Mouse (Mus musculus) hindbrain, embryonic 10.5 days (tissue): ENCODE measurements around the gene Dglucy. TPM values are rescaled to one million over a fixed set of nuclear protein-coding genes. Genes with fewer than 3 reads are reported as not detected.

ENCODE experiments used
- DNase-seq: peaks from one replicate; pipeline ENCODE4 v3.0.0-alpha.2; 2017; ENCODE audit warnings: low spot score
- H3K27ac ChIP-seq: fragments of 300-500 bp; sonication (generic); 2 replicates; pipeline ENCODE4 v1.5.1; 2016; ENCODE audit warnings: mild to moderate bottlenecking, moderate library complexity
- H3K27me3 ChIP-seq: fragments of 300-500 bp; sonication (generic); 2 replicates; pipeline ENCODE4 v1.6.1; 2016; ENCODE audit warnings: mild to moderate bottlenecking; ENCODE audit not compliant: poor library complexity, insufficient read depth, severe bottlenecking
- H3K36me3 ChIP-seq: fragments of 300-500 bp; sonication (generic); 2 replicates; pipeline ENCODE4 v1.6.1; 2016; ENCODE audit warnings: mild to moderate bottlenecking, moderate library complexity
- H3K4me1 ChIP-seq: fragments of 300-500 bp; sonication (generic); replicated peaks from 2 replicates; pipeline ENCODE4 v1.6.1; 2016; ENCODE audit warnings: mild to moderate bottlenecking
- H3K4me3 ChIP-seq: fragments of 300-500 bp; sonication (generic); 2 replicates; pipeline ENCODE4 v1.5.1; 2016; ENCODE audit warnings: mild to moderate bottlenecking, moderate library complexity
- H3K9me3 ChIP-seq: fragments of 300-500 bp; sonication (generic); 2 replicates; pipeline ENCODE4 v1.6.1; 2016; ENCODE audit warnings: mild to moderate bottlenecking, moderate library complexity
- WGBS: fragments of 180-500 bp; shearing (Covaris S2); methylation state at CpG from one replicate; pipeline ENCODE4 v1.1.7; 2016; 5-methylcytosine and 5-hydroxymethylcytosine counted together
- polyA plus RNA-seq: library from polyadenylated mRNA; unstranded; fragments of >200 nt; fragmentation: Nextera tagmentation; extraction: Ambion mirVana; gene quantifications from 2 replicates; pipeline ENCODE4 v1.2.1, GENCODE M21; 2016

Gene Dglucy
- polyA plus RNA-seq, 1 experiment from 2014 or later, result 0.44 TPM

- Histone ChIP-seq H3K27me3 (no peaks in the 10 kb centered on the region), H3K4me3 (no peak overlapping the region), H3K36me3 (peaks cover 100% of the 10 kb centered on the region), H3K4me1 (peaks cover 7% of the 10 kb centered on the region; the same call in 1 of the 2 replicates), H3K27ac (no peak overlapping the region), H3K9me3 (no peaks in the 10 kb centered on the region)
- 87% methylated on average over 4 of the region's 4 CpGs for WGBS
- no peak for DNase-seq
Observed at GRCm38 (mm10) chr12:100936737-100937136, 157.9 kb downstream of the Dglucy start.

DNA sequence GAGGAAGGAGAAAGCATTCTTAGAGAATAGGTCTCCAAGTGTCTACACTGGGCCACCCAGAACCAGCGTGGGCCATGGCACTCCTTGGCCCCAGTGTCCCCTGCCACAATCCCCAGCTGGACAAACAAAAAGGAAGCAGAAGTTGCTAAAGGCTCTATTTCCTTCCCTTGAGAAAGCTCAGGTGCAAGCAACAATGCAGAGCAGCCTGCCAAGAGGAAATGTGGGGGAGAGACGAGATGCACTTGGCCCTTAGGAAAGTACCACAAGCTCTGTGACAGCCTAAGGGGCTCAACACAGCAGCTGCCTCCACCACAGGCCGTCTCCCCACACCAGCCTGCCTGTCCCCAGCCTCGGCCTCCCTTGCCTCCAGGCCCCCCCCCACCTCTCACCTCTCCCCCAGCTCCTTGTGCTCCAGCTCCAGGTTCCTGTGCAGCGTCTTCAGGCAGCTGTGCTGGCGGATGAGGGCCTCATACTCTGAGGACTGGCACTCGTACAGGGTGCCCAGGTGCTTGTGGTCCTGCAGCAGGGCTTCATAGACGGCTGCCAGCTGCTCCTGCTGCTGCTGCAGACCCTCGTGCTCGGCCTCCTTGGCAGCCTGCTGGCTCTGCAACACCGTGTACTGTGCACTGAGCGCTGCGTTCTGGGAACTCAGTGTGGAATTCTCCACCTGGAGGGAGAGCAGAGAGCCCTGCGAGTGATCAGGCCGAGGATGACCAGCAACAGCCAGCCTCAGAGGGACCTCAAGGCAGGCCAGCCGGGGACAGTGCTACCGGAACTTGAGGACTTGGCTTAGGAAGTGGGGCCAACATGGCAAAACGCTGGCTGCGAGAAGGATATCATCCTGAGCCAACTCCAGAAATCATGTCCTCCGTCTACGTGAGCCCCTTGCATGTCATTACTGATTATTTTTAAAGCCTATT lies 158.8 kb downstream of the Dglucy start:
- WGBS, result 84% methylated on average over 21 of the region's 21 CpGs
- Histone ChIP-seq H3K9me3 (no peaks in the 10 kb centered on the region), H3K4me1 (peaks cover 7% of the 10 kb centered on the region; the same call in 1 of the 2 replicates), H3K27me3 (no peaks in the 10 kb centered on the region), H3K27ac (no peak overlapping the region), H3K36me3 (peaks cover 98% of the 10 kb centered on the region), H3K4me3 (no peak overlapping the region)
- no peak for DNase-seq

- H3K27ac ChIP-seq, result no peak overlapping the region
- DNase-seq, result no peak
- no peaks in the 10 kb centered on the region for H3K27me3 ChIP-seq
- no peak overlapping the region for H3K4me3 ChIP-seq
- 95% methylated on average over 3 of the region's 3 CpGs for WGBS
- H3K9me3 ChIP-seq, result no peaks in the 10 kb centered on the region
- peaks cover 7% of the 10 kb centered on the region; the same call in 1 of the 2 replicates for H3K4me1 ChIP-seq
- peaks cover 98% of the 10 kb centered on the region for H3K36me3 ChIP-seq
Observed at GRCm38 (mm10) chr12:100941361-100941760, 162.5 kb downstream of the Dglucy start.

DNA sequence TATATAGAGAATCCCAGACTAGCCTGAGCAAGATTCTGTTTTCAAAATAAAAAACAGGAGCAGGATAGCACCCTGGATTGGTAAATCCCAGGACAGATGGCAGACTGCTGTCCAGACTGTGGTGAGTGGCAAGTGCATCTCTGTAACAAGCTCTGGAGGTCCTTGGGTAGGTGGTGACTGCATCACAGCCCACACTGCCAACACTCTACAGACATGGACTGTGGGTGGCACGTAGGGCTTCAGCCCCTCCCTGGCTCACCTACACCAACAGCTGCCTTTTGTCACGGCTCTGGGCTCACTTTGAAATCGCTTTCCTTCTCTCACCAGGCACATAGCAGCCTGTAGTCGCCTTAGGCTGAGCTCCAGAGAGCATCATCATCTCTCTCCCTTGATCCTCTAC lies 164.3 kb downstream of the Dglucy start:
- Histone ChIP-seq H3K27me3 (no peaks in the 10 kb centered on the region), H3K36me3 (peaks cover 98% of the 10 kb centered on the region), H3K27ac (no peak overlapping the region), H3K4me3 (no peak overlapping the region), H3K9me3 (0 out of 2 replicates have a peak, but pooled peaks cover 2% of the 10 kb centered on the region), H3K4me1 (no peaks in the 10 kb centered on the region)
- DNase-seq, result no peak
- 81% methylated on average over 4 of the region's 4 CpGs for WGBS

- 94% methylated on average over 21 of the region's 21 CpGs for WGBS
- H3K4me1 ChIP-seq, result no peaks in the 10 kb centered on the region
- no peak overlapping the region for H3K4me3 ChIP-seq
- DNase-seq, result no peak
- H3K9me3 ChIP-seq, result 0 out of 2 replicates have a peak, but pooled peaks cover 2% of the 10 kb centered on the region
- H3K36me3 ChIP-seq, result peaks cover 98% of the 10 kb centered on the region
- no peaks in the 10 kb centered on the region for H3K27me3 ChIP-seq
- no peak overlapping the region for H3K27ac ChIP-seq
Observed at GRCm38 (mm10) chr12:100944921-100945336, 166.1 kb downstream of the Dglucy start.

DNA sequence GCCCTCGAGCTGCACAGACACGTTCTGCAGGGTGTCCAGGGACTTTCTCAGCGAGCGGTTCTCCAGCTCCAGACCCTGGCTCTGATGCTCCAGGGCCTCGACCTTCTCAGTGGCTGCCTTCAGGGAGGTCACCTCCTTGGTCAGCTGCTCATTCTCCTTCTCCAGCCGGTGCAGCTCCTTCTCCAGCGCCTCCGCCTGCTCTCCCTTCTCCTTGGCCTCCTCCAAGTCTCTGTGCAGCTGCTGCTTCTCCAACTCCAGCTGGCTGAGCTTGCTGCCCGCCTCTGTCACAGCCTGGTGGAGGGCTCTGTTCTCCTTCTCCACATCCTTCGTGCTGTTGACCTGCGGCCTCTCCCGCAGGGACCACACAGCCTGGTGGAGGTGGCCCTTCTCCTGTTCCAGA lies 166.6 kb downstream of the Dglucy start:
- Histone ChIP-seq H3K27ac (no peak overlapping the region), H3K4me1 (no peaks in the 10 kb centered on the region), H3K4me3 (no peak overlapping the region), H3K36me3 (peaks cover 98% of the 10 kb centered on the region), H3K9me3 (0 out of 2 replicates have a peak, but pooled peaks cover 2% of the 10 kb centered on the region), H3K27me3 (no peaks in the 10 kb centered on the region)
- no peak for DNase-seq
- WGBS, result 86% methylated on average over 12 of the region's 12 CpGs

DNA sequence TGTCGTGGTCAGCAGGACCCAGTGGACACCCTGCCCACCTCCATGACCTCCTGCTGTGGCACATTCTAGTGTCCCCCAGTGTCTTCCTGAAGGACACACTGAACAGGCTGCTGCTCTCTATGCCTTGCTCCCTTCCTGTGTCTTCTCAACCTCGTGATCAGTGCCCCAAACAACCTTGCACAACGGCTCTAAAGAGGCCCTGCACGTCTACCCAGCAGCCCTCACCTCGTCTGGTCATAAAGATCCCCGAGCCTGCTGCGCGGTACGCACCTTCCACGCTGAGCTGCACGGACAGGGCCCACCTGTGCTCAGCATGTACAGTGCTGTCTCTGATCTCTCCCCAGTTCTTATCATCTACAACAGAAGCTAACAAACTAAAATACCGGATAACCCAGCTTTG lies 167.1 kb downstream of the Dglucy start:
- WGBS, result 93% methylated on average over 12 of the region's 12 CpGs
- H3K27ac ChIP-seq, result no peak overlapping the region
- no peaks in the 10 kb centered on the region for H3K4me1 ChIP-seq
- H3K27me3 ChIP-seq, result no peaks in the 10 kb centered on the region
- H3K9me3 ChIP-seq, result 0 out of 2 replicates have a peak, but pooled peaks cover 2% of the 10 kb centered on the region
- DNase-seq, result no peak
- no peak overlapping the region for H3K4me3 ChIP-seq
- H3K36me3 ChIP-seq, result peaks cover 97% of the 10 kb centered on the region

Other genes starting within 250 kb of the Dglucy start
- gene Rps6ka5, start 52.1 kb upstream of the Dglucy start, polyA plus RNA-seq, result 2.6 and 2.8 TPM in 2 replicates
- gene Gpr68, start 129.1 kb downstream of the Dglucy start, polyA plus RNA-seq, result 0.10 and 0.21 TPM in 2 replicates
- 13.3 and 17.6 TPM in 2 replicates for gene Ccdc88c, start 250.0 kb downstream of the Dglucy start, polyA plus RNA-seq